Comparison of ENCODE assay signal across 24 mouse cellular contexts in the genomic region with DNA sequence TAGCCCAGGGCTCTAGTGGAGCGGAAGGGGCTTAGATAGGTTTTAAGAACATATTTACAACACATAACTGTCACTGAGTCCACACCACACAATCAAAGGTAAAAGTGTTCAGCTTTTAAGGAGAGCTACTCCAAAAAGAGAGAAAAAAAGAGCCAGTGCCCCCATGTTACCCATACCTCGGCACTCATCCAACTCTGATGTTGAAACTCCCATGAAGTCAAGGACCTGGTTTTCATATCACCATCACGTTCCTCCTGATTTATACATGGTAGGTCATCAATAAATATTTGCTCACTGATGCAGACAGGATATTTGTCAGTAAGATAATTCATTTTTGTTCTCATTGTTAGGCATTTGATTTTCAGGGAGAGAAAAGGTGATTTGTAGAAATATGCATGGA.
"Had no signal": no experiment of that assay in that cellular context is flagged by ENCODE, and none has a peak within 500 bp of the region (broad histone marks: within the 10 kb centered on the region; RNA-seq: fewer than 3 reads in every experiment).

No protein-coding gene starts in this region.

- H3K4me3 ChIP-seq: heart, adult 2 months; heart, embryonic 13.5 days; heart, embryonic 15.5 days; hindbrain, embryonic 13.5 days; hindbrain, embryonic 15.5 days; kidney, embryonic 15.5 days; left cerebral cortex, adult 2 months; limb, embryonic 10.5 days; limb, embryonic 12.5 days; liver, embryonic 13.5 days; liver, embryonic 15.5 days had no signal

- DNase-seq: gastrocnemius, postnatal 14 days; gastrocnemius, postnatal 36 days; heart, adult 11 months; heart, adult 2 months; heart, postnatal 14 days; heart, postnatal 36 days; kidney, adult 11 months; kidney, adult 2 months; kidney, adult 9 months; kidney, postnatal 14 days; kidney, postnatal 36 days; liver; liver, embryonic 13.5 days had no signal

- H3K27ac ChIP-seq: heart, adult 2 months; heart, embryonic 13.5 days; heart, embryonic 15.5 days; hindbrain, embryonic 13.5 days; hindbrain, embryonic 15.5 days; hindbrain, postnatal 0 days; kidney, embryonic 15.5 days; kidney, postnatal 0 days; left cerebral cortex, adult 2 months; limb, embryonic 10.5 days; limb, embryonic 12.5 days; liver, embryonic 13.5 days; liver, embryonic 15.5 days had no signal

- H3K4me1 ChIP-seq: heart, embryonic 13.5 days; heart, embryonic 15.5 days; hindbrain, embryonic 13.5 days; hindbrain, embryonic 15.5 days; kidney, embryonic 15.5 days; limb, embryonic 10.5 days; limb, embryonic 12.5 days; liver, embryonic 13.5 days; liver, embryonic 15.5 days had no signal
